Mouse (Mus musculus) liver, postnatal 0 days (tissue): Measurements from ENCODE around the gene Ccdc194.

Experiments
- CTCF ChIP-seq: sonication (generic); IDR thresholded peaks from 2 replicates; pipeline ENCODE4 v1.5.1; 2016; ENCODE audit warnings: antibody characterized with exemption, low read depth
- EP300 ChIP-seq: IDR thresholded peaks from 2 replicates; pipeline ENCODE4 v1.6.1; 2016; ENCODE audit warnings: antibody characterized with exemption, low read depth, mild to moderate bottlenecking

GRCm38 (mm10) chr8:71537028-71537867 lies 11.7 kb upstream of the Ccdc194 start, which contains the start of gene Bst2:
- TF ChIP-seq CTCF: peak; percentile 42
- peak; percentile 27; the same call in 1 of the 2 replicates for TF ChIP-seq EP300
